Mouse (Mus musculus) MEL (cell line): ENCODE measurements around the gene Tmem170. TPM values are rescaled to one million over a fixed set of nuclear protein-coding genes. Genes with fewer than 3 reads are reported as not detected.
A peak's percentile ranks its signal among the peaks of the same experiment; 100 is the strongest.

Experiments used
- DNase-seq: peaks from one replicate; pipeline ENCODE4 v3.0.0; 2011; ENCODE audit warnings: low read depth, low spot score
- H3K27ac ChIP-seq: 2 replicates; pipeline ENCODE4 v1.5.1; 2012; ENCODE audit warnings: low read depth, mild to moderate bottlenecking, control low read depth, low read length, moderate library complexity; ENCODE audit not compliant: control insufficient read depth
- H3K27me3 ChIP-seq, 2 experiments: fragments of 150-350 bp in 1 of 2; sonication (generic) in 1 of 2; 2 replicates each; pipeline ENCODE4 v1.6.1; 2012; ENCODE audit warnings: low read length in 2 of 2, mild to moderate bottlenecking in 2 of 2, improper control_type of control experiment in 1 of 2, moderate library complexity in 1 of 2; ENCODE audit not compliant: insufficient read depth in 2 of 2, control insufficient read depth in 1 of 2
- H3K36me3 ChIP-seq, 2 experiments: 2 replicates each; pipeline ENCODE4 v1.6.1; 2012 to 2014; ENCODE audit warnings: low read length in 2 of 2, improper control_type of control experiment in 1 of 2, inconsistent platforms in 1 of 2, mild to moderate bottlenecking in 1 of 2; ENCODE audit not compliant: insufficient read depth in 2 of 2, control insufficient read depth in 1 of 2
- H3K4me1 ChIP-seq, 2 experiments: fragments of 150-350 bp in 1 of 2; sonication (generic) in 1 of 2; 2 replicates each; pipeline ENCODE4 v1.6.1; 2012; ENCODE audit warnings: low read length in 2 of 2, improper control_type of control experiment in 1 of 2, mild to moderate bottlenecking in 1 of 2; ENCODE audit not compliant: insufficient read depth in 2 of 2, control insufficient read depth in 1 of 2
- H3K4me3 ChIP-seq, 2 experiments: fragments of 150-350 bp in 1 of 2; sonication (generic) in 1 of 2; 2 replicates each; pipeline ENCODE4 v1.5.1; 2012; ENCODE audit warnings: low read depth in 2 of 2, low read length in 2 of 2, mild to moderate bottlenecking in 2 of 2, moderate library complexity in 2 of 2, control low read depth in 1 of 2, improper control_type of control experiment in 1 of 2; ENCODE audit not compliant: control insufficient read depth in 1 of 2, insufficient read depth in 1 of 2
- H3K79me2 ChIP-seq: 2 replicates; pipeline ENCODE4 v1.6.1; 2012; ENCODE audit warnings: mild to moderate bottlenecking, low read length, moderate library complexity; ENCODE audit not compliant: control insufficient read depth, poor library complexity, insufficient read depth
- H3K9ac ChIP-seq: 2 replicates; pipeline ENCODE4 v1.6.1; 2012; ENCODE audit warnings: low read depth, mild to moderate bottlenecking, control low read depth, low read length, moderate library complexity; ENCODE audit not compliant: control insufficient read depth, poor library complexity, severe bottlenecking
- H3K9me3 ChIP-seq: fragments of 150-350 bp; sonication (generic); replicated peaks from 2 replicates; pipeline ENCODE4 v1.6.1; 2012; ENCODE audit warnings: mild to moderate bottlenecking, low read length, improper control_type of control experiment, moderate library complexity; ENCODE audit not compliant: insufficient read depth
- BHLHE40 ChIP-seq: IDR thresholded peaks from 2 replicates; pipeline ENCODE4 v1.6.1; 2012; ENCODE audit warnings: low read depth, mild to moderate bottlenecking, inconsistent platforms, low read length, improper control_type of control experiment, borderline replicate concordance
- EP300 ChIP-seq, 2 experiments: IDR thresholded peaks; 2 replicates each; pipeline ENCODE4 v1.6.1; 2011; ENCODE audit warnings: improper control_type of control experiment in 2 of 2, low read length in 2 of 2, low read depth in 1 of 2, mild to moderate bottlenecking in 1 of 2
- ETS1 ChIP-seq: IDR thresholded peaks from 2 replicates; pipeline ENCODE4 v1.6.1; 2012; ENCODE audit warnings: low read depth, mild to moderate bottlenecking, inconsistent platforms, low read length, improper control_type of control experiment, moderate library complexity
- GABPA ChIP-seq: IDR thresholded peaks from 2 replicates; pipeline ENCODE4 v1.6.1; 2012; ENCODE audit warnings: low read depth, mild to moderate bottlenecking, inconsistent platforms, low read length, improper control_type of control experiment, moderate library complexity
- HCFC1 ChIP-seq: IDR thresholded peaks from 2 replicates; pipeline ENCODE4 v1.6.1; 2012; ENCODE audit warnings: low read depth, mild to moderate bottlenecking, inconsistent platforms, low read length, improper control_type of control experiment, moderate library complexity
- JUND ChIP-seq: IDR thresholded peaks from 2 replicates; pipeline ENCODE4 v1.6.1; 2011; ENCODE audit warnings: low read depth, mild to moderate bottlenecking, improper control_type of control experiment, low read length
- MAFK ChIP-seq: IDR thresholded peaks from 2 replicates; pipeline ENCODE4 v1.6.1; 2011; ENCODE audit warnings: low read depth, mild to moderate bottlenecking, low read length, improper control_type of control experiment, borderline replicate concordance
- MAX ChIP-seq: IDR thresholded peaks from 2 replicates; pipeline ENCODE4 v1.6.1; 2011; ENCODE audit warnings: low read length, improper control_type of control experiment
- MAZ ChIP-seq: IDR thresholded peaks from 2 replicates; pipeline ENCODE4 v1.6.1; 2012; ENCODE audit warnings: low read depth, mild to moderate bottlenecking, inconsistent platforms, low read length, improper control_type of control experiment
- MEF2A ChIP-seq: IDR thresholded peaks from 2 replicates; pipeline ENCODE4 v1.6.1; 2014; ENCODE audit warnings: low read depth, mild to moderate bottlenecking, inconsistent platforms, low read length, improper control_type of control experiment; ENCODE audit not compliant: poor library complexity, insufficient replicate concordance, severe bottlenecking; ENCODE audit errors: extremely low read depth
- MXI1 ChIP-seq: IDR thresholded peaks from 2 replicates; pipeline ENCODE4 v1.6.1; 2011; ENCODE audit warnings: mild to moderate bottlenecking, low read depth, low read length, improper control_type of control experiment
- MYC ChIP-seq: IDR thresholded peaks from 2 replicates; pipeline ENCODE4 v1.6.1; 2011; ENCODE audit warnings: low read depth, mild to moderate bottlenecking, low read length, improper control_type of control experiment, moderate library complexity
- NELFE ChIP-seq: IDR thresholded peaks from 2 replicates; pipeline ENCODE4 v1.6.1; 2011; ENCODE audit warnings: low read depth, low read length, improper control_type of control experiment
- POLR2AphosphoS2 ChIP-seq: IDR thresholded peaks from 2 replicates; pipeline ENCODE4 v1.6.1; 2011; ENCODE audit warnings: low read length, improper control_type of control experiment
- RCOR1 ChIP-seq: IDR thresholded peaks from 2 replicates; pipeline ENCODE4 v1.6.1; 2012; ENCODE audit warnings: low read depth, mild to moderate bottlenecking, inconsistent platforms, low read length, improper control_type of control experiment
- SIN3A ChIP-seq: IDR thresholded peaks from 2 replicates; pipeline ENCODE4 v1.6.1; 2012; ENCODE audit warnings: low read length, improper control_type of control experiment, inconsistent platforms
- TAL1 ChIP-seq: IDR thresholded peaks from 2 replicates; pipeline ENCODE4 v1.6.1; 2012; ENCODE audit warnings: mild to moderate bottlenecking, inconsistent platforms, low read length, moderate library complexity, mixed read lengths
- USF1 ChIP-seq: IDR thresholded peaks from 2 replicates; pipeline ENCODE4 v1.6.1; 2014; ENCODE audit warnings: low read depth, mild to moderate bottlenecking, inconsistent platforms, low read length, improper control_type of control experiment, moderate library complexity
- ZKSCAN1 ChIP-seq: IDR thresholded peaks from 2 replicates; pipeline ENCODE4 v1.6.1; 2012; ENCODE audit warnings: low read depth, mild to moderate bottlenecking, inconsistent platforms, low read length, improper control_type of control experiment, moderate library complexity
- ZMIZ1 ChIP-seq: IDR thresholded peaks from 2 replicates; pipeline ENCODE4 v1.6.1; 2012; ENCODE audit warnings: low read depth, mild to moderate bottlenecking, inconsistent platforms, low read length, improper control_type of control experiment, moderate library complexity
- ZNF384 ChIP-seq: IDR thresholded peaks from 2 replicates; pipeline ENCODE4 v1.6.1; 2012; ENCODE audit warnings: low read depth, mild to moderate bottlenecking, inconsistent platforms, low read length, improper control_type of control experiment
- polyA plus RNA-seq, 2 experiments: library from polyadenylated mRNA; stranded (reverse) in 1 of 2; unstranded in 1 of 2; fragments of >175 nt in 1 of 2; fragments of >200 nt in 1 of 2; gene quantifications; 2 replicates each; pipeline versions ENCODE4 v1.2.1 to v1.2.4; 2012; ENCODE audit warnings: low replicate concordance in 2 of 2, low read depth in 1 of 2; ENCODE audit not compliant: insufficient read length in 2 of 2, insufficient read depth in 1 of 2, missing spikeins in 1 of 2
- total RNA-seq: library from RNA; depleted of rRNA; stranded (reverse); fragments of 300-350 nt; gene quantifications from 2 replicates; pipeline ENCODE4 v1.2.3, GENCODE M21; 2012

The Tmem170 gene
- total and polyA plus RNA-seq, 3 experiments, result 2.9 to 4.6 TPM; not detected in 1

DNA sequence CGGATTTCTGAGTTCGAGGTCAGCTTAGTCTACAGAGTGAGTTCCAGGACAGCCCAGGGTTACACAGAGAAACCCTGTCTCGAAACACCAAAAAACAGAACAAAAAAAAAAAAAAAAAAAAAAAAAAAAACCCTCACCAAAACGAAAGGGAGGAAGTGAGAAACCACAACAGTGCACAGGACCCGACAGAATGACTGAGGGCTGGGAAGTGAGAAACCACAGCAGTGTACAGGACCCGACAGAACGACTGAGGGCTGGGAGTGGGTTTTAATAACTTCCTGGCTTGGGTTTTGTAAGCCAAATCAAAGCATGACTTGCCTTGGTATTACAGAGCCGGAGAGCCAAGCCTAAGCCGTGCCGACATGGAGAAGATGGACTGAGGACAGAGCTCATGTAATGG, 55.4 kb downstream of the Tmem170 start:
- no peaks in the 10 kb centered on the region for H3K9me3 ChIP-seq
- H3K27ac ChIP-seq, result no peak overlapping the region
- DNase-seq, result peak; percentile 86
- no peak overlapping the region for H3K9ac ChIP-seq
- peaks cover 8 to 22% of the 10 kb centered on the region in 2 experiments for H3K36me3 ChIP-seq
- no peak overlapping the region for H3K4me3 ChIP-seq
- H3K79me2 ChIP-seq, result no peaks in the 10 kb centered on the region
- peaks cover 11 to 14% of the 10 kb centered on the region in 2 experiments for H3K4me1 ChIP-seq
- TF ChIP-seq ETS1, result peak; percentile 74
- peak; percentile 37; the same call in 1 of the 2 replicates for TF ChIP-seq MXI1
- peak; percentile 72 for TF ChIP-seq SIN3A
- peak; percentile 90 for TF ChIP-seq RCOR1
- TF ChIP-seq JUND, result 0 out of 2 replicates have a peak, but pooled peaks have one; percentile 1
- TF ChIP-seq BHLHE40, result 0 out of 2 replicates have a peak, but pooled peaks have one; percentile 34
- TF ChIP-seq MEF2A, result no peak
- TF ChIP-seq ZNF384, result peak; percentile 99
- TF ChIP-seq HCFC1, result peak; percentile 54; the same call in 1 of the 2 replicates
- TF ChIP-seq ZKSCAN1, result peak; percentile 70; the same call in 1 of the 2 replicates
- TF ChIP-seq MAX, result no peak
- no peak for TF ChIP-seq TAL1
- peak; percentile 40 to 51; a peak in 3 of 4 replicates for TF ChIP-seq EP300 (IDR thresholded peaks at IDR 0.05; ENCODE audit: low read depth in 1 of 2, low read length in 2 of 2)
- H3K27me3 ChIP-seq, result no peaks in the 10 kb centered on the region

DNA sequence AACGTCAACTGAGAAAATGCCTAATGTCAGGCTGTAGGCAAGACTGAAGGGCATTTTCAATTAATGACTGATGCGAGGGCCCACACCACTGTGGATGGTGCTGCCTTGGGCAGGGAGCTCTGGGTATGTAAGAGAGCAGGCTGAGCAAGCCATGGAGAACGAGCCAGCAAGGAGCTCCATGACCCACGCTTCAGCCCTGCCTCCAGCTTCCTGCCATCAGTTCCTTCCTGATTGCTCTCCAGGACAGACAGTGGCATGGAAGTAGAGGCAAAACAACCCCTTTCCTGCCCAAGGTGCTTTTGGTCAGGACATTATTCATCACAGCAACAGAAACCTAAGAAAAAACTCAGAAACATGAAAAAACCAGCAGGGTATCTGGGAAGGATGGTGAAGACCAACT, 55.9 kb downstream of the Tmem170 start:
- Histone ChIP-seq H3K27ac (no peak overlapping the region), H3K36me3 (peaks cover 11 to 22% of the 10 kb centered on the region in 2 experiments), H3K9me3 (no peaks in the 10 kb centered on the region), H3K79me2 (no peaks in the 10 kb centered on the region), H3K27me3 (no peaks in the 10 kb centered on the region), H3K4me3 (no peak overlapping the region), H3K9ac (no peak overlapping the region), H3K4me1 (peaks cover 11 to 14% of the 10 kb centered on the region in 2 experiments)
- no peak for DNase-seq
- TF ChIP-seq ZNF384 (no peak), ZMIZ1 (no peak), MAFK (no peak), NELFE (no peak), MXI1 (no peak), GABPA (no peak), MYC (no peak), MAZ (no peak), ZKSCAN1 (no peak), POLR2AphosphoS2 (no peak), TAL1 (no peak), SIN3A (no peak), USF1 (no peak)
